Mouse (Mus musculus): ENCODE data around the gene Slc5a3.

Slc5a3 gene

GRCm38 (mm10) chr16:92120899-92121531 is 62.9 kb downstream of the Slc5a3 start:
- peak; percentile 47 to 64 for DNase-seq (ENCODE audit: low spot score in 2 of 2)

GRCm38 (mm10) chr16:92127226-92127625 is 69.1 kb downstream of the Slc5a3 start:
- no peak for DNase-seq (ENCODE audit: low spot score in 2 of 2)

GRCm38 (mm10) chr16:92127666-92128065 is 69.5 kb downstream of the Slc5a3 start:
- DNase-seq (ENCODE audit: low spot score in 2 of 2), result no peak

- no peak for DNase-seq (ENCODE audit: low spot score in 2 of 2)
These were observed 71.7 kb downstream of the Slc5a3 start for GRCm38 (mm10) chr16:92129843-92130242.

GRCm38 (mm10) chr16:92132511-92132910 is 74.4 kb downstream of the Slc5a3 start:
- DNase-seq (ENCODE audit: low spot score in 2 of 2), result no peak

GRCm38 (mm10) chr16:92134148-92134764 is 76.1 kb downstream of the Slc5a3 start:
- no peak for DNase-seq (ENCODE audit: low spot score in 2 of 2)

DNA sequence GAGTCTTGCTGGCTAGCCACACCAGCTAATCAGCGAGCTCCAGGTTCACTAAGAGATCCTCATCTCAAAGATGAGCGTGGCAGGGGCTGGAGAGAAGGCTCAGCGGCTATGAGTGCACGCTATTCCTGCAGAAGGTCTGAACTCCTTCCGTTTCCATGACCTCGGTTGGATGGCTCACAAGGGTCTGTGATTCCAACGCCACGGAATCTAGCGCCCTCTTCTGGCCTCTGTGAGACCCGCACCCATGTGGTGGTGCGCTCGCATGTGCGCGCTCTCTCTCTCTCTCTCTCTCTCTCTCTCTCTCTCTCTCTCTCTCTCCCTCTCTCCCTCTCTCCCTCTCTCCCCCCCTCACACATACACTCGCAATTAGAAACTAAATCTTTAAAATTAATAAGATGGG is 78.2 kb downstream of the Slc5a3 start:
- DNase-seq (ENCODE audit: low spot score in 2 of 2), result no peak

All from right cerebral cortex, postnatal 36 days (tissue).